Mouse (Mus musculus) forebrain, embryonic 11.5 days (tissue): ENCODE measurements around the gene Wdfy1. TPM values are rescaled to one million over a fixed set of nuclear protein-coding genes. Genes with fewer than 3 reads are reported as not detected.

Source experiments
- ATAC-seq: fragments of 200-750 bp; cut with Nextera tagmentation; replicated peaks from 2 replicates; pipeline ENCODE4 v1.8.0; 2017; ENCODE audit warnings: moderate TSS enrichment; ENCODE audit not compliant: low FRiP score
- DNase-seq: peaks from one replicate; pipeline ENCODE4 v3.0.0-alpha.2; 2017; ENCODE audit warnings: low spot score
- H3K27ac ChIP-seq: fragments of 300-500 bp; sonication (generic); 2 replicates; pipeline ENCODE4 v1.5.1; 2014; ENCODE audit warnings: low read depth, low read length
- H3K27me3 ChIP-seq: fragments of 300-500 bp; sonication (generic); 2 replicates; pipeline ENCODE4 v1.6.1; 2014; ENCODE audit warnings: mild to moderate bottlenecking, low read length, mixed read lengths; ENCODE audit not compliant: control insufficient read depth, insufficient read depth
- H3K36me3 ChIP-seq: fragments of 300-500 bp; sonication (generic); 2 replicates; pipeline ENCODE4 v1.6.1; 2014; ENCODE audit warnings: mild to moderate bottlenecking, low read length, moderate library complexity, mixed read lengths; ENCODE audit not compliant: control insufficient read depth, insufficient read depth
- H3K4me1 ChIP-seq: fragments of 300-500 bp; sonication (generic); replicated peaks from 2 replicates; pipeline ENCODE4 v1.6.1; 2014; ENCODE audit warnings: low read length, mixed read lengths; ENCODE audit not compliant: control insufficient read depth, insufficient read depth
- H3K4me2 ChIP-seq: fragments of 300-500 bp; sonication (generic); 2 replicates; pipeline ENCODE4 v1.6.1; 2014; ENCODE audit warnings: low read depth, mild to moderate bottlenecking, low read length, moderate library complexity, mixed read lengths; ENCODE audit not compliant: severe bottlenecking
- H3K4me3 ChIP-seq: fragments of 300-500 bp; sonication (generic); 2 replicates; pipeline ENCODE4 v1.5.1; 2014; ENCODE audit warnings: low read depth, low read length
- H3K9ac ChIP-seq: fragments of 300-500 bp; sonication (generic); 2 replicates; pipeline ENCODE4 v1.6.1; 2014; ENCODE audit warnings: low read length
- H3K9me3 ChIP-seq: fragments of 300-500 bp; sonication (generic); 2 replicates; pipeline ENCODE4 v1.6.1; 2016; ENCODE audit warnings: low read length, mixed read lengths; ENCODE audit not compliant: control insufficient read depth
- WGBS: fragments of 180-500 bp; shearing (Covaris S2); extraction: QIAGEN DNeasy Blood & Tissue Kit; methylation state at CpG from one replicate; pipeline ENCODE4 v1.1.7; 2014; 5-methylcytosine and 5-hydroxymethylcytosine counted together
- polyA plus RNA-seq: library from polyadenylated mRNA; unstranded; fragments of >200 nt; fragmentation: Nextera tagmentation; extraction: Ambion mirVana; gene quantifications from 2 replicates; pipeline ENCODE4 v1.2.1, GENCODE M21; 2014

Wdfy1 gene
- polyA plus RNA-seq, result 38.2 and 40.7 TPM in 2 replicates

DNA sequence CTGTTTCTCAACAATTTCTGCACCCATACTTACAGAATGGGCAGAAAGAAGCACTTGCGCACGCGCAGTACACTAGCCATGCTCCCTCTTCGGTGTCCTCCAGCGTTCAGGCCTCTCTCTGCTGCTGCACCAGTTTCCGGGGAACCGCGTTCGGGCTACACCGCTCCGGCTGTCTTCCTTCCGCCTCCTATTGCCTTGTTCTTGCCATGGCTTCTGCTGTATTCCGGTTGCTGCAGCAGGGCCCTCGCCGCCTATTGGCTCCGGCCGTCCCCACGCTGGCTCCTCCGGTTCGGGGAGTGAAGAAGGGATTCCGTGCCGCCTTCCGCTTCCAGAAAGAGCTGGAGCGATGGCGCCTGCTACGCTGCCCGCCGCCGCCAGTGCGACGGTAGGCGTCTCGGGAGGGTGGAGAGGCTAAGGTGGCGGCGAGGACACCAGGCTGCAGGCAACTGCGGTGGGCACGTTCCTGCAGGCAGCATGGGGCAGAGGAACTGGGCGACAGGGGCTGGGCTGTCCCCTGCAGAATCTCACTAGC is at the start of gene Wdfy1, which contains the start of gene Mrpl44:
Gene Wdfy1 (minus strand): TSS at position 217 of the 532 bp plus-strand sequence.
Gene Mrpl44 (plus strand): TSS at position 92 of the 532 bp plus-strand sequence.
- 0 out of 2 replicates have a peak, but pooled peaks cover 1% of the 10 kb centered on the region for H3K4me1 ChIP-seq

DNA sequence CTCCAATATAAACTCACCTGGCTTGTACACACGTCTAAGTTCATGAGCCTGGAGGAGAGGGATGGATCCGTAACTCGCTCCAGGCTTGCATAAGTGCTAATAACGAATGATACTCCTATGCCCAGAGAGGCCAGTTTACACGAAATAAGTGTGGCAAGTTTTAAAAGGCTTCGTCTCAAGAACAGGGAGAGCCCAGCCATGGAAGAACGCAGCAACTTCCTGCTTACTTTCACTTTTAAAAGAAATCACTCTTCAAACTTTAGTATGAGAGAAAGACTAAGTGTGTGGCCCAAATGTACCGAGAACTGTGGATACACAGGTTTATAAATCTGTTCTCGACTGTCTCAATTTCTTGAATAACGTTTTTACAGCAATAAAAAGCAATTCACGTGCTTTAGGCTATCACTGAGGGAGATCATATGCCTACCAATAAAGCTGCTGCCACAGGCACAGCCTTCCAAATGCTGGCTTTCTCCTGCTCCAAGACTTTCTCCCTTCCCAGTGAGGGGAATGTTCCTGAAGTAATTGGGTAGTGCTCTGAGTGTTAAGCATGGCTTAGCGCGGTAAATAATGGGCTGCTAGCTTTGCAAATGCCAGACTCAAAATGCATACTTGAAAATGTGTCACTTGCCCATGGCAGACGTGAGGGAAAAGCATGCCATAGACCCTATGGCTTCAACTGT is 48.1 kb upstream of the Wdfy1 start:
- Histone ChIP-seq H3K4me1 (no peaks in the 10 kb centered on the region; the same call in 1 of the 2 replicates), H3K9ac (no peak overlapping the region), H3K9me3 (no peaks in the 10 kb centered on the region), H3K4me2 (no peak overlapping the region), H3K36me3 (no peaks in the 10 kb centered on the region), H3K4me3 (no peak overlapping the region), H3K27me3 (no peaks in the 10 kb centered on the region), H3K27ac (no peak overlapping the region)
- 81% methylated on average over 14 of the region's 14 CpGs for WGBS
- DNase-seq (no peak), ATAC-seq (no peak)

More for the DNA sequence above, at the start of gene Wdfy1, which contains the start of gene Mrpl44:
- H3K36me3 ChIP-seq, result peaks cover 4% of the 10 kb centered on the region; the same call in 1 of the 2 replicates
- DNase-seq (peak; percentile 96), ATAC-seq (peak; percentile 99)
- H3K9me3 ChIP-seq, result no peaks in the 10 kb centered on the region
- no peaks in the 10 kb centered on the region; the same call in 1 of the 2 replicates for H3K27me3 ChIP-seq
- H3K9ac ChIP-seq, result peak within 1 kb of the TSS; percentile 90
- peak within 1 kb of the TSS; percentile 81 for H3K27ac ChIP-seq
- H3K4me3 ChIP-seq, result peak within 1 kb of the TSS; percentile 88
- H3K4me2 ChIP-seq, result peak within 1 kb of the TSS; percentile 47
- WGBS, result under 1% methylated on average over 38 of the region's 38 CpGs

DNA sequence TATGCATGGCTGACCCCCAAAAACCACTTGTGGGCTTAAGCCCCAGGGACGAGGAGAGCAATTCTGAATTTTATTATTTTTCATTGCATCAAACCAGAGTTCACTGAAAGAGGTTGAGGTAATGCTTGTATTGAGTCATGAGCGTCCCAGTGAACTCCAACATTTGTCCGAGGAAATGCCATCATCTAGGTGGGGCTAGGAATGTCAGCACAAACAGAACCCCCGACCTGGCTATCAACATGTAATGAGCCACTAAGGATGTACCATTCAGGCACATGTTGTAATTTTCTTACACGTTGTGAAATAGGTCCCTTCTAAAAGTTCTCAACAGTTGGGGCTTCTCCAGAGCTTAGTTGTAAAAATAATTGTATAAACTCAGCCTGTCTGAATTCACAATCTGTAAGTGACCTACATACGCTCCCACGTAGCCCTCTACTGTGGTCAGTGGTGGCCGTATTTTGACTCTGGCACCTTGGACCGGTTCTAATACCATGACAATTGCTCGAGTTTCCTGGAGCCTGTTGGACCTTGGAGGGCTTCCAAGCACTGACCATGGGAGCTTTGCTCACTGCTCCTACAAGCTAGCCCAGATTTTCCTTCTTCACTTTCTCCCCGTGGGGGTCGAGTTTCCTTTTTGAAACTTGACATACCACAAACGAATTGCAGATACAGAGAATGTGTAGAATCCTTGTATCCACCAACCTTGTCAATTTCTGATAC is 47.0 kb upstream of the Wdfy1 start:
- Histone ChIP-seq H3K9ac (no peak overlapping the region), H3K36me3 (no peaks in the 10 kb centered on the region), H3K27me3 (no peaks in the 10 kb centered on the region), H3K9me3 (no peaks in the 10 kb centered on the region), H3K4me2 (no peak overlapping the region), H3K27ac (no peak overlapping the region), H3K4me3 (no peak overlapping the region), H3K4me1 (no peaks in the 10 kb centered on the region; the same call in 1 of the 2 replicates)
- DNase-seq, result no peak
- no peak for ATAC-seq
- WGBS, result 82% methylated on average over 13 of the region's 13 CpGs

DNA sequence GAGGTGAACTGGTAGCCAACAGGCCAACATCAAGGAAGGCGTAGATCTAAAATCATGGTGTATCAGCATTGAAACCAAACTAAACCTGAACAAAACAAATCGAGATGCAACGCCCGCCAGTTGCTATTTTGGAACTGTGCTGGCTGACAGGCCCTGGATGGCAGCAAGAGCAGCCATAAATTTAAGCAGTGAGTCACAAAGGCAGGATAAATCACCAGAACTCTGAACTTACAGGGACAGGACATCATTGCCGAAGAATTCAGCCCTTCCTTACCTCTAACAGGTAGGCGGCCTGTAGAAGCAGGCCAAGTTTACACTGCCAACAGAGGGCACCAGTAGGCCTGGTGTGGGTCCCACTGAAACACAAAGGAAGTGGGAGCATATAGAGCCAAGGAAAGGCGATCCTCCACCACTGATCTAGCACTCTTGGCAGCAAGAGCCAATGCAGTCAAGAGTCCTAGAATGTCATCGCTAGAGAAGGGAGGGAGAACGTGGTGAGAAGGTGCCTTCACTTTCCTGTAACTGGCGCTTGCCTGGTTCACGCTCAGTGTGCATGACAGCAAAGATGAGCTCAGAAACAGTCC is 43.4 kb upstream of the Wdfy1 start:
- Histone ChIP-seq H3K4me2 (no peak overlapping the region), H3K9ac (no peak overlapping the region), H3K27me3 (no peaks in the 10 kb centered on the region), H3K9me3 (no peaks in the 10 kb centered on the region), H3K36me3 (no peaks in the 10 kb centered on the region), H3K4me3 (no peak overlapping the region), H3K27ac (no peak overlapping the region), H3K4me1 (no peaks in the 10 kb centered on the region)
- no peak for ATAC-seq
- no peak for DNase-seq
- 92% methylated on average over 11 of the region's 11 CpGs for WGBS

DNA sequence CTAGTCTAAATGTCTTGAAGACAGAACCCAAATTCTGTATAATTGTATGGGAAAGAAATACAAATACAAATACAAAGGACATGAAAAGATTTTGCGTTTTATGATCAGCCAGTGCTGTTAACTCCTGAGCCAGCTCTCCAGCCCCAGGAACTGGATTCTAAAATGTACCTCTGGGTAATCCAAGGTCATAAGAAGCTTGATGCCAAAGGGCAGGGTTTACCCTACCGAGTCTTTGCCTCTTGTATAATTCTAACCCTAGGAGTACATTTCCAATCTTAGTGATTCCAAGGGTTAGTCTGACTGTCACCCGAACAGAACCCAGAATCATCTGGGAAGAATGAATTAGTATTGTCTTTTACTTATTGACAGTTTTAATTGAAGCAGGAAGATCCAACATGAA is 39.5 kb upstream of the Wdfy1 start:
- Histone ChIP-seq H3K36me3 (no peaks in the 10 kb centered on the region), H3K9me3 (no peaks in the 10 kb centered on the region), H3K27ac (no peak overlapping the region), H3K4me2 (no peak overlapping the region), H3K9ac (no peak overlapping the region), H3K27me3 (no peaks in the 10 kb centered on the region), H3K4me3 (no peak overlapping the region), H3K4me1 (no peaks in the 10 kb centered on the region)
- DNase-seq (no peak), ATAC-seq (no peak)
- 90% methylated on average over 3 of the region's 3 CpGs for WGBS

DNA sequence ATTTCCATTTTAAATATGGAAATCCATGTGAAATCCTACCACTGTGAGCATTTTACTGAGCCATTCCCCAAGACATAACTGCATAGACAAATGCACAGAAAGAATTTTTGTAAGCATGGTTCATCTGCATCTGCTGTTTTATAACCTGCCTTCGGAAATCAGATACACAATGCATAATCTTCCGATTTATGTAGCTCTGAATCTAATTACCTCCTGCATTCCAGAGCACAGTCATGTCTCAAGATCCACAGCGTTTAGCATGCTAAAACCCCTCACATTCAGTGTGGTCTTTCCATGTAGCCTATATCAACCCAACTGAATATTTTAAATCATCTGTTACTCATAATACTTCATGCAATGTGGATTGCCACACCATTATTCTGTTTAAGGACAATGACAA is 33.5 kb upstream of the Wdfy1 start:
- Histone ChIP-seq H3K27ac (no peak overlapping the region), H3K4me2 (no peak overlapping the region), H3K9me3 (no peaks in the 10 kb centered on the region), H3K4me1 (no peaks in the 10 kb centered on the region), H3K9ac (no peak overlapping the region), H3K4me3 (no peak overlapping the region), H3K27me3 (no peaks in the 10 kb centered on the region), H3K36me3 (no peaks in the 10 kb centered on the region)
- WGBS, result 90% methylated on average over 3 of the region's 3 CpGs
- ATAC-seq (no peak), DNase-seq (no peak)

DNA sequence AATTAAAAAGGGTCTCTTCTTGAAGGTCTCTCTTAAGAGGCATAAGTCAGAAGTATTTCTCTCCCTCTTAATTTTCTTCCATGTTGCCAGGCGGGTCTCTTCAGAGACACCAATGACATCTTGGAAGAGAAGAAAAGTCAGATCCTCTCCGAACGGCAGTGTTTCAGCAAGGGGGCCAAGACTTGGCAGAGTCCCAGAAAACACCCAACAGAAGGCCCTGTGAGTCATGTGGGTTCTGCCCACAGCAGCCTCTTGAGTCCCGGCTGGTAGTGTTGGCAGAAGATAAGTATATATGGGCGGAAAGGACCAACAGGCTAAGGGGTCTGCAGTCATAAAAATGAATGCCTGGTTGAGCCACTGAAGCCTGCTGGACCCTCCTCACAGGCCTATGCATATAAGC is 30.9 kb upstream of the Wdfy1 start:
- no peaks in the 10 kb centered on the region for H3K9me3 ChIP-seq
- 91% methylated on average over 5 of the region's 5 CpGs for WGBS
- no peak overlapping the region for H3K9ac ChIP-seq
- H3K36me3 ChIP-seq, result no peaks in the 10 kb centered on the region
- H3K4me2 ChIP-seq, result no peak overlapping the region
- H3K4me1 ChIP-seq, result no peaks in the 10 kb centered on the region
- no peak overlapping the region for H3K4me3 ChIP-seq
- H3K27ac ChIP-seq, result no peak overlapping the region
- H3K27me3 ChIP-seq, result no peaks in the 10 kb centered on the region
- no peak for DNase-seq
- no peak for ATAC-seq

DNA sequence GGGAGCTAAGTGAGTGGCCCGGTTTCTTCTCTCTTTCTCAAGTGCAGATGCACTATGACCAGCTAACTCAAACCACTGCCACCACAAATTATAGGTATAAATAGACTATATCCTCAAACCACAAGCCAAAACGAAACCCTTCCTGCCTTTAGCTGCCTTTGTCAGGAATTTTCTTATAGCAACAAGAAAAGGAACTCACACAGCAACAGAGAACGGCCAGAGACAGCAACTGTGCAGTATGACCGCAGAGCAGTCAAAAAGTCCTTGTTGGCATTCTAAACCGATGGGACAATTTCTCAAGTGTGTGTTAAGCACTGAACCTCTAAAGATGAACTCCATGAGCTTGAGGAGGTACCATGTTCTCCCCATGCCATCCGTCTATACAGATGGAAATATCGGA is 27.7 kb upstream of the Wdfy1 start:
- Histone ChIP-seq H3K9ac (no peak overlapping the region), H3K4me3 (no peak overlapping the region), H3K27me3 (no peaks in the 10 kb centered on the region), H3K4me2 (no peak overlapping the region), H3K4me1 (no peaks in the 10 kb centered on the region), H3K27ac (no peak overlapping the region), H3K9me3 (no peaks in the 10 kb centered on the region), H3K36me3 (no peaks in the 10 kb centered on the region)
- ATAC-seq, result no peak
- 85% methylated on average over 7 of the region's 7 CpGs for WGBS
- DNase-seq, result no peak
